Mouse (Mus musculus): Measurements from ENCODE around the gene Hmox1. TPM values are rescaled to one million over a fixed set of nuclear protein-coding genes. Genes with fewer than 3 reads are reported as not detected.

Hmox1 gene
- 8.7 and 10.5 TPM in 2 replicates for total RNA-seq (2014; rRNA removed)
- polyA plus RNA-seq (2015; fragmentation: Nextera tagmentation; extraction: Ambion mirVana): 13.3 and 14.4 TPM in 2 replicates

DNA sequence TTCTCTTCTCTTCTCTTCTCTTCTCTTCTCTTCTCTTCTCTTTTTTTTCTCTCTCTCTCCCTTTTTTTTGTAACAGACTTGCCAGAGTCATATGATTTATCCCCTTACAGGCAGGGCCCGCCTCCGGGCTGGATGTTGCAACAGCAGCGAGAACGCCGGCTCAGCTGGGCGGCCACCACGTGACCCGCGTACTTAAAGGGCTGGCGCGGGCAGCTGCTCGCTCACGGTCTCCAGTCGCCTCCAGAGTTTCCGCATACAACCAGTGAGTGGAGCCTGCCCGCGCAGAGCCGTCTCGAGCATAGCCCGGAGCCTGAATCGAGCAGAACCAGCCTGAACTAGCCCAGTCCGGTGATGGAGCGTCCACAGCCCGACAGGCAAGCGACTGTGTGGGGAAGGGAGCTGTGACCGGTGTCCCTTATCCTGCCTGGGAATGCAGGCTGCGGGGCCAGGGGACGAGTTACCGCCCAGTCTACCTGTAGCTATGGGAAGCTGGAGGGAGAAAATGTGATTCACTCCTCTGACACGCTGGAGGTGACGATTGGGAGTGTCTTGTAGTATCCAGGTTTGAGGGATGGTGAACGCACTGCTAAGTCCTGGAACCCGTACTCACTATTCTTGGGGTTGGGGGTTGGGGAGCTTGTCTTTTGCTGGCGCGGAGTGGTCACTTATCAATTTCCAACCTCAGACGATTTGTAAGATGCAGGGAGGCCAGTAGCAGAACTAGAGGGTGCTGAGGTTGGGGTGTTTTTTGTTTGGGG lies at the start of gene Hmox1:
TSS of gene Hmox1 (plus strand) at position 223 of the 758 bp plus-strand sequence.
- H3K27ac ChIP-seq (ENCODE audit: low read depth, low read length): peak within 1 kb of the TSS; percentile 35; the same call in 1 of the 2 replicates

DNA sequence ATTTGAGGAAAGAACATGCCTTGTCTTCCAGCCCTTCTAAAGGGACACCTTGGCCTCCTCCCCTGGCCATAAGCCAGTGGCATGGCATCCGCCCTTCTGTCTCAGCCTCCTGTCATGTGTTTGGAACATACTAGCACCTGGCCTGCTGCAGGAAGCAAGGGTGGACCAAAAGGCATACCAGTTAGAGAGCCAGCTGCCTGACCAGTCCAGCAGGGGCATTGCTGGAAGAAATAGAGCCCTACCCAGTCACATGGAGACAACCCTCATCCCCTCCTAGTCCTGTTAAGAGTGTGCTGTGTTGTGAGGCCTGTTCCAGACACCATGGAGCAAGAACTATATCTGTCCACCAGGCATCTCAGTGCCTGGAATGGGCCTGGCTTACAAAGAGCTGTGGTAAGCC lies 47.1 kb upstream of the Hmox1 start:
- DNase-seq (no peak), ATAC-seq (no peak)
- no peaks in the 10 kb centered on the region for H3K36me3 ChIP-seq (ENCODE audit: insufficient read depth)
- H3K9ac ChIP-seq: no peak overlapping the region
- no peak overlapping the region for H3K4me2 ChIP-seq (ENCODE audit: low read depth)
- H3K4me3 ChIP-seq (ENCODE audit: low read depth, low read length): no peak overlapping the region
- no peak for TF ChIP-seq CTCF (IDR thresholded peaks at IDR 0.05; ENCODE audit: low read depth)
- no peaks in the 10 kb centered on the region for H3K27me3 ChIP-seq (ENCODE audit: insufficient read depth, low read length)
- no peak overlapping the region for H3K27ac ChIP-seq (ENCODE audit: low read depth, low read length)
- 78% methylated on average over 1 of the region's 1 CpGs for WGBS
- no peaks in the 10 kb centered on the region for H3K4me1 ChIP-seq (ENCODE audit: insufficient read depth)
- no peaks in the 10 kb centered on the region for H3K9me3 ChIP-seq (ENCODE audit: low read length)

More for the DNA sequence above, at the start of gene Hmox1:
- peak within 1 kb of the TSS; percentile 60 for H3K9ac ChIP-seq
- no peaks in the 10 kb centered on the region for H3K27me3 ChIP-seq (ENCODE audit: insufficient read depth, low read length)
- TF ChIP-seq CTCF (IDR thresholded peaks at IDR 0.05; ENCODE audit: low read depth): peak; percentile 31; the same call in 1 of the 2 replicates
- no peaks in the 10 kb centered on the region for H3K36me3 ChIP-seq (ENCODE audit: insufficient read depth)
- no peaks in the 10 kb centered on the region for H3K9me3 ChIP-seq (ENCODE audit: low read length)
- H3K4me3 ChIP-seq (ENCODE audit: low read depth, low read length): peak within 1 kb of the TSS; percentile 51
- H3K4me2 ChIP-seq (ENCODE audit: low read depth): peak within 1 kb of the TSS; percentile 83
- H3K4me1 ChIP-seq (ENCODE audit: insufficient read depth): peaks cover 10% of the 10 kb centered on the region
- WGBS: 1% methylated on average over 36 of the region's 36 CpGs
- ATAC-seq (peak; percentile 94), DNase-seq (peak; percentile 80)

DNA sequence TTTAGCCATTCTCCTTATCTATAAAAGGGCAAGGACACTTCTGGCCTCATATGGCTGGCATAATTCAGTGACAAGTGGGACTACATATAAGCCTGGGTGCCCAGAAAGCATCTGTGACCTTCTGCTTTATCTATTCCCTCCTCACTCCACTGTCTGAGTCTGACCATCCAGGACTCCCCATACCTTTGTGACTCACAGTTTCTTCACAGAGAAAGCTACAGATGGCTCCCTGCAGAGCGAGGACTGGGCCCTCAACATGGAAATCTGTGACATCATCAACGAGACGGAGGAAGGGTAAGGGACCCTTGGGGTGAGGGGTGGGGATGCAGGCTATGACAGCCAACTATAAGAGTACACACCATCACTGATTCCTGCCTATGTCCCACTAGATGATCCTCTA lies 45.6 kb upstream of the Hmox1 start:
- TF ChIP-seq CTCF (IDR thresholded peaks at IDR 0.05; ENCODE audit: low read depth): no peak
- WGBS: 86% methylated on average over 3 of the region's 3 CpGs
- H3K36me3 ChIP-seq (ENCODE audit: insufficient read depth): no peaks in the 10 kb centered on the region

DNA sequence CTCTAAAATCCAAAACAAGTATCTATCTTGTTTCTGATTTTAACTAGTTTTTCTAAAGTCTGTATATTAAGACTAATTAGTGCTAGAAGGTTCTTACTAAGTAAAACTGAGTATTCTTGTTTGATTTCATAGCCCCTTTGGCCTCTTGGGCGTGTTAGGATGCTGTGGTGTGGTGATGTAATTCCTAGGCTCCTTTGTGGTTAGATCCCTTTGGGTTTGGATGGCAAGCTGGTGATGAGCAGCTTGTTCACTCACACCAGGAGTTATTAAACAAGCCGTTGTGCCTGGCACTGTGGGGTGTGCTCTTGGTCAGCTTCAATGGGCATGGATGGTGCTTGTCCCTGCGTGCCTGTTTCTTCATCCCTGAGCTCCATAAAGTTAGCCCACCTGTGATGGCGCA lies 40.1 kb upstream of the Hmox1 start:
- no peaks in the 10 kb centered on the region for H3K4me1 ChIP-seq (ENCODE audit: insufficient read depth)
- ATAC-seq: no peak
- no peaks in the 10 kb centered on the region for H3K36me3 ChIP-seq (ENCODE audit: insufficient read depth)
- H3K4me3 ChIP-seq (ENCODE audit: low read depth, low read length): no peak overlapping the region
- 90% methylated on average over 4 of the region's 4 CpGs for WGBS
- no peak overlapping the region for H3K27ac ChIP-seq (ENCODE audit: low read depth, low read length)
- H3K9me3 ChIP-seq (ENCODE audit: low read length): no peaks in the 10 kb centered on the region
- H3K27me3 ChIP-seq (ENCODE audit: insufficient read depth, low read length): no peaks in the 10 kb centered on the region
- H3K9ac ChIP-seq: no peak overlapping the region
- no peak overlapping the region for H3K4me2 ChIP-seq (ENCODE audit: low read depth)
- no peak for DNase-seq
- no peak for TF ChIP-seq CTCF (IDR thresholded peaks at IDR 0.05; ENCODE audit: low read depth)

More for the DNA sequence above, 45.6 kb upstream of the Hmox1 start:
- no peaks in the 10 kb centered on the region for H3K4me1 ChIP-seq (ENCODE audit: insufficient read depth)
- no peaks in the 10 kb centered on the region for H3K9me3 ChIP-seq (ENCODE audit: low read length)
- ATAC-seq (no peak), DNase-seq (no peak)
- no peak overlapping the region for H3K9ac ChIP-seq
- no peak overlapping the region for H3K4me3 ChIP-seq (ENCODE audit: low read depth, low read length)
- H3K27me3 ChIP-seq (ENCODE audit: insufficient read depth, low read length): no peaks in the 10 kb centered on the region
- no peak overlapping the region for H3K4me2 ChIP-seq (ENCODE audit: low read depth)
- no peak overlapping the region for H3K27ac ChIP-seq (ENCODE audit: low read depth, low read length)

DNA sequence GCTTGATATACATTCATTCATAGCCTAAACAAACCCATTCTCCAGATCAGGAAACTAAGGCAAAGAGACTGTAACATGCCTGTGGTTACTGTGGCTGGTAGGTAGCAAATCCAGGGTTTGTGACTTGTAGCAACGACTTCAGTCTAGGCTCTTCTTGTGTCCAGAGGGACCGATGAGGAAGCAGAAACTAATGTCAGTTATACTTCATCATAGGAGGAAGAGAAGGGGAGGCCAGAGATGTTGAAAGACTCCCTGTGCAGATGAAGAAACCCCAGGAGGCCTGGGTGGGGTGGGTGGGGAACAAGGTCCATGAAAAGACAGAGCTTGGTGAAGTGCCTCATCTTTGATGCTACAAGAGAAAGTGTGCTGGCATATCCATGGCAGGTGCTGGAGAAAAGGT lies 37.7 kb upstream of the Hmox1 start:
- H3K27ac ChIP-seq (ENCODE audit: low read depth, low read length): no peak overlapping the region
- H3K36me3 ChIP-seq (ENCODE audit: insufficient read depth): no peaks in the 10 kb centered on the region
- TF ChIP-seq CTCF (IDR thresholded peaks at IDR 0.05; ENCODE audit: low read depth): no peak
- no peak for ATAC-seq
- WGBS: 93% methylated on average over 2 of the region's 2 CpGs
- no peaks in the 10 kb centered on the region for H3K4me1 ChIP-seq (ENCODE audit: insufficient read depth)
- DNase-seq: no peak
- no peak overlapping the region for H3K9ac ChIP-seq
- no peaks in the 10 kb centered on the region for H3K9me3 ChIP-seq (ENCODE audit: low read length)
- H3K4me3 ChIP-seq (ENCODE audit: low read depth, low read length): no peak overlapping the region
- no peaks in the 10 kb centered on the region for H3K27me3 ChIP-seq (ENCODE audit: insufficient read depth, low read length)
- H3K4me2 ChIP-seq (ENCODE audit: low read depth): no peak overlapping the region

DNA sequence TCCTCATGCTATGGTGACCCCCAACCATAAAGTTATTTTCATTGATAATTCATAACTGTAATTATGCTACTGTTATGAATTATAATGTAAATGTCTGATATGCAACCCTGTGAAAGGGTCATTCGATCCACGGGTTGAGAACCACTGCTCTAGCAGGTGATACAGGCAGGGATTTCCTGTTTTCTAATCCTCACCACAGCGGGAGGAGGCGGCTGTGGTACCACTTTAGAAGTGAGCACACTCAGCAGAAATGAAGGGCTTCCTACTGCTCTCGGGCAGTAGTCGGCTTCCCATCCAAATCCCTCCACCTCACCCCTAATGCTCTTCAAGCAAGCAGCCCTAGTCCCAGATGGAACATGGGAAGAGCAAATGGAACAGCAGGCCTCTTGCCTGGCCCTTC lies 33.4 kb upstream of the Hmox1 start:
- H3K36me3 ChIP-seq (ENCODE audit: insufficient read depth): 0 out of 2 replicates have a peak, but pooled peaks cover 5% of the 10 kb centered on the region
- DNase-seq: no peak
- H3K4me2 ChIP-seq (ENCODE audit: low read depth): no peak overlapping the region
- H3K4me1 ChIP-seq (ENCODE audit: insufficient read depth): no peaks in the 10 kb centered on the region
- H3K9me3 ChIP-seq (ENCODE audit: low read length): no peaks in the 10 kb centered on the region
- no peaks in the 10 kb centered on the region for H3K27me3 ChIP-seq (ENCODE audit: insufficient read depth, low read length)
- no peak overlapping the region for H3K9ac ChIP-seq
- no peak for TF ChIP-seq CTCF (IDR thresholded peaks at IDR 0.05; ENCODE audit: low read depth)
- 74% methylated on average over 6 of the region's 6 CpGs for WGBS
- H3K27ac ChIP-seq (ENCODE audit: low read depth, low read length): no peak overlapping the region
- no peak for ATAC-seq
- H3K4me3 ChIP-seq (ENCODE audit: low read depth, low read length): no peak overlapping the region

DNA sequence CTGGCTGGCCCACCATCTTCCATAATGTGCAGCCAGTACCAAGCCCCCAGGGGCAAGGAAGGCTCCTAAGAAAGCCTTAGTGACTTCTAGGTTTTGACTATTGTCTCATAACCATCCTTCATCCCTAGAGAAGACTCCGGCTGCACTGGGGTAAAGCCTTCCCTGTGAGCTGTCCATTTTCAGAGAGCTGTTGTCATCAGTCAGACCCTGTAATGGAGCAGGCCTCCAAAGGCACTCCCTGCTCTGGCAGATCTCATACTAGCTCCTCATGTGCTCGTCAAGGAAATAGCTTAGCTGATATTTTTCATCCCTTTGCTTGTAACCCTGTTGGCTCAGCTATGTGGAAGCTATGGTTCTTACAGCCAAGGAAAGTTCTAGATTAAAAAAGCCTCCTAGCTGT lies 32.6 kb upstream of the Hmox1 start:
- no peak overlapping the region for H3K4me2 ChIP-seq (ENCODE audit: low read depth)
- DNase-seq (no peak), ATAC-seq (no peak)
- no peak overlapping the region for H3K27ac ChIP-seq (ENCODE audit: low read depth, low read length)
- 0 out of 2 replicates have a peak, but pooled peaks cover 9% of the 10 kb centered on the region for H3K36me3 ChIP-seq (ENCODE audit: insufficient read depth)
- H3K4me3 ChIP-seq (ENCODE audit: low read depth, low read length): no peak overlapping the region
- no peaks in the 10 kb centered on the region for H3K9me3 ChIP-seq (ENCODE audit: low read length)
- no peak for TF ChIP-seq CTCF (IDR thresholded peaks at IDR 0.05; ENCODE audit: low read depth)
- no peaks in the 10 kb centered on the region for H3K4me1 ChIP-seq (ENCODE audit: insufficient read depth)
- H3K27me3 ChIP-seq (ENCODE audit: insufficient read depth, low read length): no peaks in the 10 kb centered on the region
- no peak overlapping the region for H3K9ac ChIP-seq
- 91% methylated on average over 2 of the region's 2 CpGs for WGBS

All from forebrain, postnatal 0 days (tissue).